Mouse (Mus musculus) kidney, embryonic 15.5 days (tissue): ENCODE measurements around the gene Fgfr2. TPM values are rescaled to one million over a fixed set of nuclear protein-coding genes. Genes with fewer than 3 reads are reported as not detected.

ENCODE experiments used
- ATAC-seq: fragments of 200-750 bp; cut with Nextera tagmentation; replicated peaks from 2 replicates; pipeline ENCODE4 v1.8.0; 2017; ENCODE audit warnings: moderate TSS enrichment; ENCODE audit not compliant: low FRiP score
- H3K27ac ChIP-seq: fragments of 300-500 bp; sonication (generic); 2 replicates; pipeline ENCODE4 v1.5.1; 2015; ENCODE audit warnings: mild to moderate bottlenecking, inconsistent platforms
- H3K27me3 ChIP-seq: fragments of 300-500 bp; sonication (generic); 2 replicates; pipeline ENCODE4 v1.6.1; 2015; ENCODE audit warnings: inconsistent platforms
- H3K36me3 ChIP-seq: fragments of 300-500 bp; sonication (generic); 2 replicates; pipeline ENCODE4 v1.6.1; 2015; ENCODE audit warnings: inconsistent platforms
- H3K4me1 ChIP-seq: fragments of 300-500 bp; sonication (generic); 2 replicates; pipeline ENCODE4 v1.6.1; 2015; ENCODE audit warnings: inconsistent platforms
- H3K4me2 ChIP-seq: fragments of 300-500 bp; sonication (generic); 2 replicates; pipeline ENCODE4 v1.6.1; 2015; ENCODE audit warnings: moderate library complexity, mild to moderate bottlenecking, inconsistent platforms
- H3K4me3 ChIP-seq: fragments of 300-500 bp; sonication (generic); replicated peaks from 2 replicates; pipeline ENCODE4 v1.5.1; 2015; ENCODE audit warnings: mild to moderate bottlenecking, inconsistent platforms
- H3K9ac ChIP-seq: fragments of 300-500 bp; sonication (generic); 2 replicates; pipeline ENCODE4 v1.6.1; 2015; ENCODE audit warnings: mild to moderate bottlenecking, inconsistent platforms
- H3K9me3 ChIP-seq: fragments of 300-500 bp; sonication (generic); replicated peaks from 2 replicates; pipeline ENCODE4 v1.6.1; 2016; ENCODE audit warnings: inconsistent platforms
- WGBS: fragments of 180-500 bp; shearing (Covaris S2); methylation state at CpG from one replicate; pipeline ENCODE4 v1.1.7; 2015; ENCODE audit warnings: mixed read lengths; 5-methylcytosine and 5-hydroxymethylcytosine counted together
- polyA plus RNA-seq: library from polyadenylated mRNA; unstranded; fragments of >200 nt; fragmentation: Nextera tagmentation; extraction: Ambion mirVana; gene quantifications from 2 replicates; pipeline ENCODE4 v1.2.1, GENCODE M21; 2015

Gene Fgfr2
- polyA plus RNA-seq, 1 experiment from 2014 or later: 104 TPM

DNA sequence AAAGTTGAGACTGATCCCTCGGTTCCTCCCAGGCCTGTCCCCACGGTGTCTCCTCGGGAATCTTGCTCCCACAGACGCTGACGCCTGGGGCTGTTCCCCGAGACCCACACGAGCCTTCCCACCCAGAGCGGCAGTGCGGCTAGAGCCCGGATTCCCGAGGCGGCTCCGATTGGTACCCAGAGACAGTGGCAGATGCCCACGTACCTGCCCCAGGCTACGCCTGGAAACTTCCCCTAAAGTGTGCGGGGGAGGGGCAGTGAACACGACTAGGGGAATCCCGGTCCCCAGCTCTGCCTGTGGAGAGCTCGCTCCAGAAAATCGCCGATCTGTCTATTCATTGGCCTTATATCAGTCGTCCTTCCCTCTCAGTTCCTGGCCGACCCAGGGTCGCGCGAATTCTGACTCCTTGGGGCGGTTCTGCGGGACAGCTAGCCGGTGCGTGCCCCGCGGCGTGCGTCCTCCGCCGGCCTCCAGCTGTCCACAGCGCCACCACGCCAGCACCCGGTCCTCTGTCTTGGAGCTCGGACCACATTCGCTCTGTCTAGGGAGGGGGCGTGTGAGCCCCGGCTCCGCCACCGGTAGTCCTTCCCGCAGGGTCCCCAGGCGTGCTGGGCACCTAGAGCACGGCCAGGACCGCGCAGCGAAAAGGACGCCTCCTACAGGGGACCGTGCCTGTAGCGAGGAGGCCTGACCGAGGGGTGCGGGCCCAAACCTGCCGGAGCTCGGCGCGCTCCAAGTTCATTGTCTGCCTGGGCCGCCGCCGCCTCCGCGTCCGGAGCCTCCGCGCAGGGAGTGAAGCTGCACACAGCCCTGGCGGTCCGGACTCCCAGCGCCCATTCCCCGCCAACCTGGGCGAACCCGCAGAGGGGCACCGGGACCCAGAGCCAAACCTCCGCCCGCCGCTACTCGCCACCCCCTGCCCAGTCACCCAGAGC is 806.8 kb downstream of the Fgfr2 start:
- H3K27me3 ChIP-seq: no peaks in the 10 kb centered on the region
- H3K36me3 ChIP-seq: no peaks in the 10 kb centered on the region
- peak overlapping the region; percentile 79 for H3K4me3 ChIP-seq
- H3K9ac ChIP-seq: peak overlapping the region; percentile 84
- under 1% methylated on average over 79 of the region's 79 CpGs for WGBS
- peaks cover 41% of the 10 kb centered on the region for H3K4me1 ChIP-seq
- peak overlapping the region; percentile 86 for H3K4me2 ChIP-seq
- peak overlapping the region; percentile 90 for H3K27ac ChIP-seq
- H3K9me3 ChIP-seq: no peaks in the 10 kb centered on the region
- peak; percentile 76 for ATAC-seq

DNA sequence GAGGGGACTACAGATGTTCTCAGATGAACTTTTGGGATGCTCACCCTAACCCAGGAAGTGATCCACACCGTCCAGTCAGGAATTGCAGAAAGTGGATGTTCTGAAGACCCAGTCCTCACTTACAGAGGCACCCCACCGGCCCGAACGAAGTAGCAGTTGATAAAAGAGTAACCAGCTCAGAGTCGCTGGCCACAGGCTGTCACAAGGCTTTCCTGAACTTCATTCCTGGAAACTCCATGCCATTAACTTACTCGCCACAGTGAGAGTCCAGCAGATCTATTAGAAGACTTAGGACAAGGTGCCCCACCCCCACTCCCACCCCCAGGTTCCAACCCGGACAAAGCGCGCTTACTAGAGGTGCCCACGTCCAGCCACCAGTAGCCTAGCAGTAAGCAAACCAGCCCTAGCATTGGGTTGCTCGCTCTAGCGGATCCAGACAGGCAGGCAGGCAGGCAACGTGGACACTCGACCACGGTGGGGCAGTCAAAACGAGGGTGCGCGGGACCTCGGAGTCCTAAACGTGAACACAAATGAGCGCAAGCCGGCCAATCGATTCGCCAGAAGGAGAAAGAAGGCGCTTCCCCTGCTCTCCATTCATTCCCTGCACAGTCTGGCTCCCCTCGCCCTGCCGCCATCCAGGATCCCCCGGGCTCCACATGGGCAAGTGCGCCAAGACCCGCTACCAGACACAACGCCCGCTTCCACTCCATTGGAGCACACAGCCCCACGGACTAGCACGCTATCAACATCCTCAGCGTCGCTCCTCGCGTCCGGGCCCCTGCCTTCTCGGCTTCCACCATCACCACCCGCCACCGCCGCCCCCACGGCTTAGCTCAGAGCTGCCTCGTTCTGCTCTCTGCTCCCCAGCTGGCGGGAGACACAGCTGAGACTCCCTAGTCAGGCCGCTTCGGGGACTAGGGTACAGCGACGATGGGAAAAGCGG is 807.7 kb downstream of the Fgfr2 start:
- 1% methylated on average over 50 of the region's 51 CpGs for WGBS
- H3K36me3 ChIP-seq: no peaks in the 10 kb centered on the region
- H3K27ac ChIP-seq: peak overlapping the region; percentile 90
- peaks cover 41% of the 10 kb centered on the region for H3K4me1 ChIP-seq
- no peaks in the 10 kb centered on the region for H3K9me3 ChIP-seq
- peak overlapping the region; percentile 79 for H3K4me3 ChIP-seq
- no peaks in the 10 kb centered on the region for H3K27me3 ChIP-seq
- peak; percentile 68 for ATAC-seq
- H3K4me2 ChIP-seq: peak overlapping the region; percentile 86
- peak overlapping the region; percentile 84 for H3K9ac ChIP-seq

DNA sequence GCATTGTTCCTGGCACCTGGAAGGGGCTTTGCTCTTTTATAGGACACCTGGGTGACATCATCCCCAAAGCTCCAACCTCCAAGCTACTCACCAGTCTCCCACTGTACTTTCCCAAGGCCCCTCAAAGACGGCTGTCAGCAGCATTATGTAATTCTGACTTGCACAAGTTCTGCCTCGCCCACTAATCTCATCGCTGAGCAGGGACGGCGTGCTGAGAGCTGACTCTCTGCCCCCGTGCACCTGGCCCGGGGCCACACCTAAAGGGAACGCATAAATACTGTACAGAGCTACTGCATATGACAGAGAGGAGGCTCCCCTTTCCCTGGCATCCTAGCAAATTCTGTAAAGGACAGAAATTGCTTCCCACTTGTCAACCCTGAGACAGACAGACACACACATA is 810.8 kb downstream of the Fgfr2 start:
- Histone ChIP-seq H3K9ac (no peak overlapping the region), H3K4me3 (no peak overlapping the region), H3K27me3 (no peaks in the 10 kb centered on the region), H3K36me3 (no peaks in the 10 kb centered on the region), H3K4me2 (no peak overlapping the region), H3K27ac (no peak overlapping the region), H3K4me1 (peaks cover 52% of the 10 kb centered on the region), H3K9me3 (no peaks in the 10 kb centered on the region)
- no peak for ATAC-seq
- WGBS: 75% methylated on average over 8 of the region's 8 CpGs

DNA sequence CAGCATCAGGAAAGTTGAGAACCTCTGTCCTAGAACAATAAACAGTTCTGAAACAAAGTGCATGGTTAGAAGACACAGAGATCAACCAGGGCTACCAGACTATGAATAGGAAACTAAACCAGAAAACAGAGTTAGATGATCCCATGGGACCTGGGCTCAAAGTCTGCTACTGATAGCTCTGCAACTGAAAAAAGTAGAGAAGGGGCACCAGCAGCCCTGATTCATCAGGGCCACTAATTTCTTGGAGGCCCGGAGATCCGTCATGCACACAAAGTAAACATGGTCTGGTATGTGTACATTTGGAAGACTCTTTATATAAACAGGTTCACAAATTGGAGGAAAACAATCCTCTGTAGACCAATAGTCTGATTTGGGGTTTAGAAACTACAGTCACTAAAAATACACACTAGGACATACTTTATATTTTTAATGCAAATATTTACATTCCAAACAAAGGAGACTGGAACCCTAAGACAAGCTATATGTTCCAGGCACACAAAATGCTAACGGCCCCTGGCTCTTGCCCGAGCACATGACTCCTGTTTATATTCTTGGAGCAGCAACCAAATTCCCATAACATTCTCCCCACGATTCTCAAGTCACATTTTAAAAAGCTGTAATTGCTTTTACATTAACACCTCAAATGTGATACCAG is 814.5 kb downstream of the Fgfr2 start:
- H3K4me2 ChIP-seq: no peak overlapping the region
- WGBS: 37% methylated on average over 5 of the region's 5 CpGs
- H3K4me3 ChIP-seq: no peak overlapping the region
- no peaks in the 10 kb centered on the region for H3K36me3 ChIP-seq
- no peak overlapping the region for H3K9ac ChIP-seq
- ATAC-seq: no peak
- H3K9me3 ChIP-seq: no peaks in the 10 kb centered on the region
- no peaks in the 10 kb centered on the region for H3K27me3 ChIP-seq
- peaks cover 51% of the 10 kb centered on the region for H3K4me1 ChIP-seq
- peak overlapping the region; percentile 42 for H3K27ac ChIP-seq

DNA sequence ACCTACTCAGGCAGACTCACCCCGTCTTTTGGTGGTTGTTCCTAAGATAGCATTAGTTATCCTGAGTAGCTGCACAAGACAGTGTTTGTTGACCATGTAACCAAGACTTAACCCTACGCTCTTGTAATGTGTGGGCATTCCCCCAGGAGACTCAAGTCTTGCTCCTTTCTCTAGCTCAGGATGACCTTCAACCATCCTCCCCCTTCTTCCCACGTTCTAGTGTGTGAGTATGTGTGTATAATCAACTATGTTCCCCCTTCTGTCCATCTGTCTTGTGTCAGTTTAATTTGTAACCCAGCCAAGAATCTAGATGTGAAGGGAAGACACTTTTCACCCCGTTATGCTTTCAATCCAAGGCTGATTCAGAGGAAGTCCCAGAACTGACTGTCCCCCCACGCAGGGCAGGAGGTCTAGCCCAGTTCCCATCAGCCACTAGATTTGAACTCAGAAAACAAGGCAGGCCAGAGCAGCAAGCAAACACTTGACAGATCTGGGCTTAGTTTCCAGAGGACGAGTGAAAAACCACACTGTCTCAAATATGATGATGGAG is 815.4 kb downstream of the Fgfr2 start:
- ATAC-seq: 0 out of 2 replicates have a peak, but pooled peaks have one; percentile 44
- H3K9me3 ChIP-seq: no peaks in the 10 kb centered on the region
- H3K4me3 ChIP-seq: no peak overlapping the region
- no peaks in the 10 kb centered on the region for H3K27me3 ChIP-seq
- H3K4me2 ChIP-seq: no peak overlapping the region
- 52% methylated on average over 6 of the region's 6 CpGs for WGBS
- peaks cover 51% of the 10 kb centered on the region for H3K4me1 ChIP-seq
- H3K9ac ChIP-seq: no peak overlapping the region
- H3K36me3 ChIP-seq: no peaks in the 10 kb centered on the region
- H3K27ac ChIP-seq: peak overlapping the region; percentile 42

DNA sequence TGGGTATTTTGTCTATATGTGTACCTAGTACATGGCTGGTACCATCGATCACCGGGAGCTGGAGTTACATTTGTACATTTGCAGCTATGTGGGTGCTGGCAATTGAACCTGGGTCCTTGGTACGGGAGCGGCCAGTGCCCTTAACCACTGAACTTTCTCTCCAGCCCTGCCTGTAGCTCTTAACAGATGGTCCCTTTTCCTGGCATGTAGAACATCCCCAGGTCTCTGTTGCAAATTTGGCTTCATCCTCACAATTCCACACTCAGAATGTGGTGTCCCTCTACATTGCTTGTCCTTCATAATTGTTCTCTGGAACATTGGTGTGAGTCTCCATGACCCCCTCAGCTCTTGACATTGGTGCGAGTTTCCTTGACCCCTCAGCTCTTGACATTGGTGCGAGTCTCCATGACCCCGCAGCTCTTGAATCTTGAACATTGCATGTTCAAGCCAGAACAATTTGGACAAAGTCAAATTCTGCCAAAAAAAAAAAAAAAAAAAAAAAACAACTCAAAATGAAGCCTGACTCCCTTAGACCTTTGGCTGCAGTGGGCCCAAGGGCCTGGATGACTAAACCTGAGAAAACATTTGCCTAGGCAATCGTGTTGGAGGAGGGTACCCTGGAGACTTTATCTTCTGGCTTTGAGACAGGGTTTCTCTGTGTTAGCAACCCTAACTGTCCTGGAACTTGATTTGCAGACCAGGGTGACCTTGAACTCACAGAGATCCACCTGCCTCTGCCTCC is 816.3 kb downstream of the Fgfr2 start:
- H3K4me2 ChIP-seq: no peak overlapping the region
- no peaks in the 10 kb centered on the region for H3K9me3 ChIP-seq
- no peaks in the 10 kb centered on the region for H3K36me3 ChIP-seq
- WGBS: 85% methylated on average over 8 of the region's 8 CpGs
- H3K27me3 ChIP-seq: no peaks in the 10 kb centered on the region
- no peak overlapping the region for H3K9ac ChIP-seq
- no peak overlapping the region for H3K27ac ChIP-seq
- H3K4me1 ChIP-seq: peaks cover 57% of the 10 kb centered on the region
- H3K4me3 ChIP-seq: no peak overlapping the region
- no peak for ATAC-seq

DNA sequence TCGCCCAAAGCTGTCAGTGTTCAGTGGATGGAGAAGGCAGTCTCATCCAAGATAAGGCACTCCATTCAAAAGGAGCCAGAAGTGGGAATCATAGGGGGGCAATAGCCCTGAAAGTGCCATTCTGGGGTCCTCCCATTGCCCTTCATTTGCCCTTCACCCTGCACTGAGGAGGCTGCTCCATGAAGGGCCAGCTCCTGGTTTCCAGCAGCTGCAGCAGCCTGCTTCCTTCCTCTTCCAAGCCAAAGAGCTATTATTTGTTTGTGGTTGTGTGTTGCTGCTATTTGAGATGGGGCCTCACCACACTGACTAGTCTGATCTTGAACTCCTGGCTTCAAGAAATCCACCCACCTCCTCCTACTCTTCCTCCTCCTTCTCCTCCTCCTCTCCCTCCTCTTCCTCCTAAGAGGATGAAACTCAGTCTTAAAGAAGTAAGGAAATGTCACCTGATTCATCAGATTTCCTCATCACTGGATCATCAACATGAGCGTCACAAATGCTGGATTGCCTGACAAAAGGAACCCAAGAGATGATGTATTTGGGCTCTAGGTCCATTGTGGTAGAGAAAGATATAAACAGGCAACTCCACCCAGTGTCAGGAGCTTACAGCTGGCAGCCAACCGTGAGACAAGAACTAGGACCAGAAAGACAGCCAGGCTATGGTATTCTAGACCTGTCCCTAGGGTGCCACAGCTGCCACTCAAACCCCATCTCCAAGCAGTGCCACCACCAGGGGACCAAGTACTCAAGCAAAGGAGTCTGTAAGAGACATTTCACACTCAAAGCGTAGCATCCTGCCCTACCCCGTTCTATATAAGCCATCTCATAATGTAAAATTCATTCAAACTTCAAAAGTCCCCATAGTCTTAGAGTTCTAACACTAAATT is 817.4 kb downstream of the Fgfr2 start:
- no peak for ATAC-seq
- Histone ChIP-seq H3K9ac (no peak overlapping the region), H3K36me3 (no peaks in the 10 kb centered on the region), H3K9me3 (no peaks in the 10 kb centered on the region), H3K4me3 (no peak overlapping the region), H3K27me3 (no peaks in the 10 kb centered on the region), H3K4me2 (no peak overlapping the region), H3K4me1 (peaks cover 64% of the 10 kb centered on the region), H3K27ac (no peak overlapping the region)
- WGBS: 89% methylated on average over 5 of the region's 5 CpGs

DNA sequence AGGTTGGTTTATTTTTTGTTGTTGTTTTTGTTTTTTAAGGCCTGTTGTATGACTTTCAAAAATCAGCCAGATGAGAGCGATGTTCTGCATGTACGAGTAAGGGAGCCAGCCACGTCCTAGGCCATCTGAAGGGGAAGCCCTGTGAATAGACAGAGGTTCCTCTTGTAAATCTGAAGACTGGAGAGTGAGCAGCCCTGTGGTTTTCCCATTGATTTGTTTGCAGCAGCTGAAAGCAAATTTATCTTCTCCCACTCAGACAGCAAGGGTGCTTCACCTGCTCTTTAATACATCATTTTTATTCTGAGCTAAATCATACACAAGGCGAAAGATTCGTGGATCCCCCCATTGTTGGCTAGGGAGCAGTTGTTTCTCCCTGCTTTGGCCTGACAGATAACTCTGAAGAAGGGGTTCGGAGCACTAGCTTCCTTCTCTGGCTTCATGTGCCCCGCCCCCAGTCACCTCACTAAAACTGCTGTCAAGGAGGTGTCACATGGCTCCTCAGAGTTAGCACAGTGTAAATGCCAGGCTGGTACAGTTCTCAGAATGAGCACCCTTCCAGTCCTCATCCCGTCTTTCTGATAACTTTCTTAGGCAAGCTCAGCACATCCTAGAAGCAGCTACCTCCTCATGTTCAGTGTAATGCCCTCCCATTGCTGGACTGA is 818.6 kb downstream of the Fgfr2 start:
- WGBS: 78% methylated on average over 8 of the region's 8 CpGs
- Histone ChIP-seq H3K9ac (no peak overlapping the region), H3K9me3 (no peaks in the 10 kb centered on the region), H3K27me3 (no peaks in the 10 kb centered on the region), H3K4me2 (no peak overlapping the region), H3K4me1 (peaks cover 73% of the 10 kb centered on the region), H3K4me3 (no peak overlapping the region), H3K36me3 (no peaks in the 10 kb centered on the region), H3K27ac (no peak overlapping the region)
- ATAC-seq: no peak

DNA sequence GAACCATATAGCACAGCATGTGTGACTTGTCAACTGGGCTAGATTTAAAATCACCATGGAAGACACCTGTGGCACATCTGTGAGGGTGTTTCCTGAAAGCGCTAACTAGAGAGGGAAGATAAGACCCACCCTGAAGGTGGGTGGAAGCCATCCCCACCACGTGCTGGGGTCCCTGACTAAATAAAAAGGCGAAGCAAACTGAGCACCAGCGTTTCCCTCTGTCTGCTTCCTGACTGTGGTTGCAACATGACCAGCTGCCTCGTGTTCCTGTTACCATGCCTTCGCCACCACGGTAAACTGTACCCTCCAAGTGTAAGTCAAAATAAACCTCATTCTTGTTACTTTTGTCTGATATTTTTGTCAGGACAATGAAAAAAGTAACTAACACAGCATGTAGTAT is 819.2 kb downstream of the Fgfr2 start:
- no peak for ATAC-seq
- 64% methylated on average over 7 of the region's 7 CpGs for WGBS
- Histone ChIP-seq H3K4me1 (peaks cover 73% of the 10 kb centered on the region), H3K36me3 (no peaks in the 10 kb centered on the region), H3K4me3 (no peak overlapping the region), H3K4me2 (no peak overlapping the region), H3K9me3 (no peaks in the 10 kb centered on the region), H3K27me3 (no peaks in the 10 kb centered on the region), H3K27ac (no peak overlapping the region), H3K9ac (no peak overlapping the region)
